Mouse (Mus musculus): ENCODE data around the gene B4galnt3. TPM values are rescaled to one million over a fixed set of nuclear protein-coding genes. Genes with fewer than 3 reads are reported as not detected.

The B4galnt3 gene
- polyA plus RNA-seq, 1 experiment from 2014 or later, result 0.10 TPM

DNA sequence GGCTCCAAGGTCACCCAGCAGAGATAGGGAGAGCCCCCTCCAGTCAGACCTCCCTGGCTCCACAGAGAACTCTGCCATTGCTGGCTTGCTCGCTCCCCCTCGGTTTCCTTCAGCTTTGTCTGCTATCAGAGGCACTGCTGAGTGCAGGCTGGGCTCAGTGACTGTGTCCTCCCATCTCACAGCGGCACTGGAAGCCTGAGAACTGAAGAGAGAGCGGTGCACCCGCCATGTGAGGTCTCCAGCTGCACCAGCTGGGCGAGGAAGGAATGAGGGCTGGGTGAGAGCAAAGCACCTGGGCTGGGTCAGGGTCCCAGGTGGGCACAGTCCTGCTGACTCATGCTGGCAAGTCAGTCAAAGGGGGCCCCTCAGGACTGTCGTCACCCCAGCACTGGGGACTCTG is 108.6 kb downstream of the B4galnt3 start:
- no peak for ATAC-seq (ENCODE audit: insufficient read depth)
- Histone ChIP-seq H3K9ac (no peak overlapping the region), H3K4me1 (replicated peaks) (peaks cover 55% of the 10 kb centered on the region), H3K27ac (replicated peaks) (no peak overlapping the region), H3K27me3 (peaks cover 30% of the 10 kb centered on the region), H3K9me3 (replicated peaks) (no peaks in the 10 kb centered on the region), H3K4me3 (replicated peaks) (no peak overlapping the region), H3K4me2 (no peak overlapping the region), H3K36me3 (replicated peaks) (no peaks in the 10 kb centered on the region)
- WGBS (ENCODE audit: insufficient replicate concordance), result 55% methylated on average over 7 of the region's 7 CpGs

DNA sequence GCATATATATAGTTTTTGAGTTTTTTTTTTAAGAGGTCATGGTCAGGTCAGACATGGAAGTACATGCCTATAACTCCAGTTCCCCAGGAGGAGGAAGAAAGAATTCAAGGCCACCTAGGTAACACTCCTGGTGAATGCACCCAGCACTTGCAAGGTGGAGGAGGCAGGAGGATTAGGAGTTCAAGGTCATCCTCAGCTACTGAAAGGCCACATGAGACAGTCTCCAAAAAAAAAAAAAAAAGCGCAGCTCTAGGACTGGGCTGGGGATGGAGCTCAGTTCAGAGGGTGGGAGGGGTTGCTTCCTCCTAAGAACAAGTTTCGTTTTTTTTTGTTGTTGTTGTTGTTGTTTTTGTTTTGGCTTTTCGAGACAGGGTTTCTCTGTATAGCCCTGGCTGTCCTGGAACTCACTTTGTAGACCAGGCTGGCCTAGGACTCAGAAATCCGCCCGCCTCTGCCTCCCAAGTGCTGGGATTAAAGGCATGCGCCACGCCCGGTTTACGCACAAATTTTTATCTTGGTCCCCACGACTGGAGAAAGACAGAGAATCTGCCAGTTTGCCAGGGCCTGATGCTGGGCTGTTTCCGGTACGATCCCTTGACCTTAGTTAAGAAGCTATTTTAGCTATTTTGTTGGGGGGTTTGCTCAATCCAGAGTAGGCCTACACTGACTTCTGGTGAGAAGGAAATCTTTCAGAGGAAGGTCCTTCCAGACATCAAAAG is 109.2 kb downstream of the B4galnt3 start:
- H3K27me3 ChIP-seq, result peaks cover 30% of the 10 kb centered on the region
- H3K4me3 ChIP-seq (replicated peaks), result no peak overlapping the region
- H3K36me3 ChIP-seq (replicated peaks), result no peaks in the 10 kb centered on the region
- H3K4me2 ChIP-seq, result no peak overlapping the region
- H3K9ac ChIP-seq, result no peak overlapping the region
- WGBS (ENCODE audit: insufficient replicate concordance), result 64% methylated on average over 12 of the region's 12 CpGs
- ATAC-seq (ENCODE audit: insufficient read depth), result no peak
- no peak overlapping the region for H3K27ac ChIP-seq (replicated peaks)
- no peaks in the 10 kb centered on the region for H3K9me3 ChIP-seq (replicated peaks)
- peaks cover 54% of the 10 kb centered on the region for H3K4me1 ChIP-seq (replicated peaks)

- H3K9ac ChIP-seq, result no peak overlapping the region
- H3K27ac ChIP-seq (replicated peaks), result no peak overlapping the region
- H3K9me3 ChIP-seq (replicated peaks), result no peaks in the 10 kb centered on the region
- no peak overlapping the region for H3K4me3 ChIP-seq (replicated peaks)
- peaks cover 54% of the 10 kb centered on the region for H3K4me1 ChIP-seq (replicated peaks)
- H3K27me3 ChIP-seq, result peaks cover 30% of the 10 kb centered on the region
- 81% methylated on average over 4 of the region's 4 CpGs for WGBS (ENCODE audit: insufficient replicate concordance)
- no peak overlapping the region for H3K4me2 ChIP-seq
- H3K36me3 ChIP-seq (replicated peaks), result no peaks in the 10 kb centered on the region
- ATAC-seq (ENCODE audit: insufficient read depth), result no peak
Measured at GRCm38 (mm10) chr6:120183771-120184170, 110.6 kb downstream of the B4galnt3 start.

DNA sequence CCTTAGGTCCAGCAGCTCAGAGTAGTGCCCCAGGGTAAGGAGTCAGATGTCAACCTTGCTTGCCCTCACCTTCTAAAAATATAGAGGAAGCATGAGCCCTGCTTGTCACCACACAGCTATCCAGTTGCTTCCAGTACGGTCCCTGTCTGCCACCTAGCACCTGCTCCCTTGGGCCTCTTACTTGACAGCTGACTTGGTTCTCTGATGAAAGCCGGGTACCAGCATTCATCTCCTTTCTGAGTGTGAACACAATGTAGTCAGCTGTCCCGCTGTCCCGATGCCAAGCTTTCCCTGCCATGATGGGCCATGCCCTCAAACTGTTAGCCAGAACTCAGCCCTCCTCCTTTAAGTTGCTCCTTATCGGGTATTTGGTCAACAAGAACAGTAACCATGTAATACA is 112.2 kb downstream of the B4galnt3 start:
- H3K27ac ChIP-seq (replicated peaks), result peak overlapping the region; percentile 6; the same call in 1 of the 2 replicates
- no peaks in the 10 kb centered on the region for H3K36me3 ChIP-seq (replicated peaks)
- H3K4me1 ChIP-seq (replicated peaks), result peaks cover 53% of the 10 kb centered on the region
- H3K27me3 ChIP-seq, result peaks cover 16% of the 10 kb centered on the region
- ATAC-seq (ENCODE audit: insufficient read depth), result no peak
- no peak overlapping the region for H3K4me2 ChIP-seq
- H3K9me3 ChIP-seq (replicated peaks), result no peaks in the 10 kb centered on the region
- no peak overlapping the region for H3K9ac ChIP-seq
- H3K4me3 ChIP-seq (replicated peaks), result no peak overlapping the region
- 79% methylated on average over 5 of the region's 5 CpGs for WGBS (ENCODE audit: insufficient replicate concordance)

GRCm38 (mm10) chr6:120180492-120180891 is 113.9 kb downstream of the B4galnt3 start:
- H3K27me3 ChIP-seq, result no peaks in the 10 kb centered on the region
- H3K9ac ChIP-seq, result no peak overlapping the region
- ATAC-seq (ENCODE audit: insufficient read depth), result no peak
- H3K36me3 ChIP-seq (replicated peaks), result no peaks in the 10 kb centered on the region
- H3K4me1 ChIP-seq (replicated peaks), result peaks cover 54% of the 10 kb centered on the region
- no peak overlapping the region for H3K4me2 ChIP-seq
- H3K4me3 ChIP-seq (replicated peaks), result no peak overlapping the region
- H3K9me3 ChIP-seq (replicated peaks), result no peaks in the 10 kb centered on the region
- 90% methylated on average over 4 of the region's 4 CpGs for WGBS (ENCODE audit: insufficient replicate concordance)
- H3K27ac ChIP-seq (replicated peaks), result peak overlapping the region; percentile 29; the same call in 1 of the 2 replicates

DNA sequence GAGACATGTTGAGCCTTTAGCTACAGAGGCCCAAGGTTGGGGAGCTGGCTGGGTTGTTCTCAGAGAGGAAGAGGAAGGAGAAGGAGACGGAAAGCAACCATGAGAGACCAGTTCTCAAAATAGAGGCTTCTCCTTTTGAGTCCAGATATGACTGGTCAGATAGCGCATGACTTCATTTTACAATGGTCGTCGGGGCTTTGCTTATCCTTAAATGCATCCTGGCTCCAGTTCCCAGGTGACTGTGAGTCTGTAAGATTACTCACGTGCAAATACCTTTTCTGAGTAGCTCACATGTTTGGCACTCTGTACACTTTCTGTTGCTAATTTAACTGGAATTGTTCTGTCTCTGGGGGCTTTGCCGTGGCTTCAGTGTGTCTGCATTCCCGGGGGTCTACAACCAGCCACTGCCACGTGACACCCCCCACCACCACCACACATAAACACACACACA is 114.6 kb downstream of the B4galnt3 start:
- H3K9ac ChIP-seq, result no peak overlapping the region

GRCm38 (mm10) chr6:120179044-120179755 is 115.2 kb downstream of the B4galnt3 start:
- Histone ChIP-seq H3K4me1 (replicated peaks) (peaks cover 64% of the 10 kb centered on the region), H3K36me3 (replicated peaks) (no peaks in the 10 kb centered on the region), H3K4me3 (replicated peaks) (no peak overlapping the region), H3K9ac (peak overlapping the region; percentile 5), H3K27me3 (no peaks in the 10 kb centered on the region), H3K4me2 (peak overlapping the region; percentile 38), H3K27ac (replicated peaks) (peak overlapping the region; percentile 99), H3K9me3 (replicated peaks) (no peaks in the 10 kb centered on the region)
- ATAC-seq (ENCODE audit: insufficient read depth), result no peak
- 49% methylated on average over 6 of the region's 6 CpGs for WGBS (ENCODE audit: insufficient replicate concordance)

More for the DNA sequence above, 114.6 kb downstream of the B4galnt3 start:
- Histone ChIP-seq H3K4me3 (replicated peaks) (no peak overlapping the region), H3K4me1 (replicated peaks) (peaks cover 58% of the 10 kb centered on the region), H3K9me3 (replicated peaks) (no peaks in the 10 kb centered on the region), H3K27ac (replicated peaks) (peak overlapping the region; percentile 99), H3K36me3 (replicated peaks) (no peaks in the 10 kb centered on the region), H3K27me3 (no peaks in the 10 kb centered on the region), H3K4me2 (peak overlapping the region; percentile 38)
- 54% methylated on average over 8 of the region's 8 CpGs for WGBS (ENCODE audit: insufficient replicate concordance)
- ATAC-seq (ENCODE audit: insufficient read depth), result no peak

GRCm38 (mm10) chr6:120175650-120176049 is 118.7 kb downstream of the B4galnt3 start:
- Histone ChIP-seq H3K9me3 (replicated peaks) (no peaks in the 10 kb centered on the region), H3K4me2 (peak overlapping the region; percentile 66), H3K36me3 (replicated peaks) (no peaks in the 10 kb centered on the region), H3K9ac (peak overlapping the region; percentile 65), H3K27me3 (no peaks in the 10 kb centered on the region), H3K27ac (replicated peaks) (peak overlapping the region; percentile 99), H3K4me3 (replicated peaks) (peak overlapping the region; percentile 53), H3K4me1 (replicated peaks) (peaks cover 81% of the 10 kb centered on the region)
- no peak for ATAC-seq (ENCODE audit: insufficient read depth)
- 86% methylated on average over 4 of the region's 4 CpGs for WGBS (ENCODE audit: insufficient replicate concordance)

DNA sequence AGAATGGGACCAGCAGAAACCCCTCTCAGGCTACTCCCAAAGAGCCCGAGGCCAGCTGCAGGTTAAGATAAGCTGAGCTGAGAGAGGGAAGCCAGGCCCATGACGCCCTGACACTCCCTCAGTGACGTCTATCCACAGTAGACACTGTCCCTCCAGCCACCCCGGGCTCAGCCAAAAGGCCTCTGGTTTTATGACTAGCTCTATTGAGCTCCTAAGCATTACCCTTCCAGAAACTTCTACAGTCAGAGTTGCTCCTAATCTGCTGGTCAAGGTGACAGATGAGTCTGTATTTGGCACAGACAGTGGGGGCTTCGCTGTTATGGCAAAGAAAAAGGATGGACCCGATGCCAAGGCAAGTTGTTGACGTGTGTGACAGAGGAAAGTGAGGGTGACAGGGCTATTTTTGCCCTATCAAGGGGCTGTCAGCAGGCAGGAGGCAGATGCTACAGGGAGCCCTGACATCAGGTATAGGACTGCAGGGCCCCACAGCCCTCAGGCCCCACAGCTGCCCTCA is 119.7 kb downstream of the B4galnt3 start:
- WGBS (ENCODE audit: insufficient replicate concordance), result 13% methylated on average over 7 of the region's 7 CpGs
- Histone ChIP-seq H3K27ac (replicated peaks) (peak overlapping the region; percentile 99), H3K36me3 (replicated peaks) (no peaks in the 10 kb centered on the region), H3K4me1 (replicated peaks) (peaks cover 73% of the 10 kb centered on the region), H3K4me3 (replicated peaks) (peak overlapping the region; percentile 53), H3K4me2 (peak overlapping the region; percentile 66), H3K27me3 (0 out of 2 replicates have a peak, but pooled peaks cover 6% of the 10 kb centered on the region), H3K9me3 (replicated peaks) (no peaks in the 10 kb centered on the region), H3K9ac (peak overlapping the region; percentile 65)
- ATAC-seq (ENCODE audit: insufficient read depth), result peak; percentile 99

DNA sequence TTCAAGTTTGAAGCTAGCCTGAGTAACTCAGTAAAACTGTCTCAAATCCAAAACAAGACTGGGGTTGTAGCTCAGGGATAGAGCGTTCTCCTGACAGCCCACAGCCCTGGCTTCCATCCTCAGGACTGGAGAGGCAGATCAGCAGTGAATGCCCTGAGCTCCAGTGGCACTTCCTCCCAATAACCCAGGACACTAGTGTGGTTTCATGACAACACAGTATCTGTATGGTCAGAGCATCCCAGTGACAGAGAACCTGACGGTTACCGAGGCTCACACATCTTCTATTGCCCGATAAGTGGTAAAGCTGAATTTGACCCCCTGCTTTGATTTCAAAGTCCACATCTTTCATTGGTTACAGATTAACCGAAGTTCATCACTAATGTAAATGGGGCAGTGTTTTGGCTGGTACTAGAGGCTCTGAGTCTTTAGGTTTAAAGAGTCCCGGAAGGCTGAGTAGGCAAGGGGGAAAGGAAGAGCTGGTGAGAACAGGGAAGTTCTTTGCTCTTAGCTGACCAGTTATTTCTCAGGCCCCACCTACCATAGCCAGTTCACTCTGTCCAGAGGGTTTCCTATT is 120.2 kb downstream of the B4galnt3 start:
- H3K9ac ChIP-seq, result peak overlapping the region; percentile 65
- peak overlapping the region; percentile 99 for H3K27ac ChIP-seq (replicated peaks)
- H3K4me3 ChIP-seq (replicated peaks), result peak overlapping the region; percentile 53
- H3K27me3 ChIP-seq, result 0 out of 2 replicates have a peak, but pooled peaks cover 6% of the 10 kb centered on the region
- H3K4me1 ChIP-seq (replicated peaks), result peaks cover 67% of the 10 kb centered on the region
- 27% methylated on average over 6 of the region's 6 CpGs for WGBS (ENCODE audit: insufficient replicate concordance)
- peak overlapping the region; percentile 66 for H3K4me2 ChIP-seq
- H3K9me3 ChIP-seq (replicated peaks), result no peaks in the 10 kb centered on the region
- ATAC-seq (ENCODE audit: insufficient read depth), result peak; percentile 43
- no peaks in the 10 kb centered on the region for H3K36me3 ChIP-seq (replicated peaks)
